Comparison of ENCODE assay signal across 14 mouse cellular contexts in genomic region chr1:40293891-40294290, GRCm38 (mm10). TPM values are rescaled to one million over a fixed set of nuclear protein-coding genes. Genes with fewer than 3 reads are reported as not detected.
A peak's percentile ranks its signal among the peaks of the same experiment; 100 is the strongest.
DNase-seq lines count a peak whose midpoint lies in the region; ATAC-seq and TF ChIP-seq lines count a peak whose summit lies in the region.
"Had no signal": no experiment of that assay in that cellular context is flagged by ENCODE, and none has a peak within 500 bp of the region (broad histone marks: within the 10 kb centered on the region; RNA-seq: fewer than 3 reads in every experiment).

No protein-coding gene starts in this region.

- no peak overlapping the region for H3K27ac ChIP-seq in kidney, postnatal 0 days
- no peak overlapping the region for H3K27ac ChIP-seq in kidney, embryonic 16.5 days (ENCODE audit: low read length)
- H3K27ac ChIP-seq: forebrain, embryonic 13.5 days had no signal

- no peak for ATAC-seq in CD4-positive, CD25-positive, alpha-beta regulatory T cell, adult 4 months
- ATAC-seq in kidney, postnatal 0 days (replicated peaks; ENCODE audit: low FRiP score, low read depth), result no peak
- no peak for ATAC-seq in kidney, embryonic 16.5 days (ENCODE audit: low FRiP score, low TSS enrichment)
- ATAC-seq in monocyte, adult 5-6 weeks (replicated peaks; ENCODE audit: insufficient number of reproducible peaks, low FRiP score, low TSS enrichment, poor library complexity, severe bottlenecking), result no peak
- ATAC-seq: forebrain, embryonic 13.5 days had no signal

- no peak overlapping the region for H3K9ac ChIP-seq in kidney, postnatal 0 days (ENCODE audit: low read depth, low read length)
- no peak overlapping the region for H3K9ac ChIP-seq in kidney, embryonic 16.5 days (replicated peaks; ENCODE audit: low read length)
- H3K9ac ChIP-seq: forebrain, embryonic 13.5 days had no signal

- H3K4me2 ChIP-seq in kidney, postnatal 0 days (ENCODE audit: low read length), result no peak overlapping the region
- no peak overlapping the region for H3K4me2 ChIP-seq in kidney, embryonic 16.5 days (replicated peaks; ENCODE audit: low read depth, low read length)
- H3K4me2 ChIP-seq: forebrain, embryonic 13.5 days had no signal

- no peaks in the 10 kb centered on the region for H3K4me1 ChIP-seq in kidney, postnatal 0 days (replicated peaks; ENCODE audit: insufficient read depth, low read length)
- H3K4me1 ChIP-seq in kidney, embryonic 16.5 days (ENCODE audit: insufficient read depth, low read length), result no peaks in the 10 kb centered on the region
- H3K4me1 ChIP-seq: forebrain, embryonic 13.5 days had no signal

- no peaks in the 10 kb centered on the region for H3K9me3 ChIP-seq in kidney, postnatal 0 days (replicated peaks; ENCODE audit: low read length)
- 0 out of 2 replicates have a peak, but pooled peaks cover 2% of the 10 kb centered on the region for H3K9me3 ChIP-seq in kidney, embryonic 16.5 days (ENCODE audit: low read length)
- H3K9me3 ChIP-seq: forebrain, embryonic 13.5 days had no signal

- H3K36me3 ChIP-seq in kidney, postnatal 0 days (ENCODE audit: insufficient read depth, low read length), result no peaks in the 10 kb centered on the region
- H3K36me3 ChIP-seq in kidney, embryonic 16.5 days (ENCODE audit: insufficient read depth, low read length), result no peaks in the 10 kb centered on the region

- H3K4me3 ChIP-seq in kidney, postnatal 0 days (replicated peaks; ENCODE audit: low read depth, low read length), result no peak overlapping the region
- H3K4me3 ChIP-seq in kidney, embryonic 16.5 days (ENCODE audit: low read length), result no peak overlapping the region
- H3K4me3 ChIP-seq: forebrain, embryonic 13.5 days had no signal

- WGBS in kidney, postnatal 0 days, result 95% methylated on average over 7 of the region's 7 CpGs
- 92% methylated on average over 7 of the region's 7 CpGs for WGBS in kidney, embryonic 16.5 days

- DNase-seq in CD4-positive, CD25-positive, alpha-beta regulatory T cell, adult 2 months (ENCODE audit: low read depth, low spot score), result peak; percentile 16
- no peak for DNase-seq in kidney, postnatal 0 days (ENCODE audit: low spot score)
- peak; percentile 46 for DNase-seq in thymus, postnatal 4 days
- no peak for DNase-seq in thymus, adult 18-20 months
- no peak for DNase-seq in right cerebral cortex, adult 18-20 months
- DNase-seq: gastrocnemius, postnatal 36 days; heart, postnatal 14 days; kidney, adult 9 months; layer of hippocampus, postnatal 36 days; retina, postnatal 1 day had no signal

- no peaks in the 10 kb centered on the region for H3K27me3 ChIP-seq in kidney, postnatal 0 days (ENCODE audit: insufficient read depth, low read length)
- H3K27me3 ChIP-seq in kidney, embryonic 16.5 days (ENCODE audit: insufficient read depth, low read length), result no peaks in the 10 kb centered on the region
- H3K27me3 ChIP-seq: forebrain, embryonic 13.5 days had no signal

- peak; percentile 35; the same call in 1 of the 2 replicates for TF ChIP-seq CTCF in kidney, postnatal 0 days (IDR thresholded peaks at IDR 0.05; ENCODE audit: low read depth)

RNA-seq across cellular contexts. Expression of gene Il1rl2, which starts 30.5 kb away (rescaled TPM):
- polyA plus RNA-seq in CD4-positive, CD25-positive, alpha-beta regulatory T cell, adult 4 months (2017; shearing (Covaris generic)), result 1 to 10 TPM; 1.4 to 2.0 TPM
- 7.5 and 7.8 TPM in 2 replicates for polyA plus RNA-seq in kidney, postnatal 0 days (2015; fragmentation: Nextera tagmentation; extraction: Ambion mirVana)
- polyA plus RNA-seq in kidney, embryonic 16.5 days (2015; fragmentation: Nextera tagmentation; extraction: Ambion mirVana), result 10.4 and 10.5 TPM in 2 replicates
- total RNA-seq in monocyte, adult 5-6 weeks (2017), result 0.57 to 1.9 TPM (median 1.2 TPM) in 3 replicates

Comparison
In these comparisons a context has a peak if more than half of its experiments do, and no peak if none do; other contexts are left out.
1. DNase-seq: peak in CD4-positive, CD25-positive, alpha-beta regulatory T cell, adult 2 months (single experiment) and thymus, postnatal 4 days (single experiment); none in kidney, postnatal 0 days (single experiment), thymus, adult 18-20 months (0 of 2) and right cerebral cortex, adult 18-20 months (single experiment).